Mouse (Mus musculus): ENCODE results near the gene Synj2.

DNA sequence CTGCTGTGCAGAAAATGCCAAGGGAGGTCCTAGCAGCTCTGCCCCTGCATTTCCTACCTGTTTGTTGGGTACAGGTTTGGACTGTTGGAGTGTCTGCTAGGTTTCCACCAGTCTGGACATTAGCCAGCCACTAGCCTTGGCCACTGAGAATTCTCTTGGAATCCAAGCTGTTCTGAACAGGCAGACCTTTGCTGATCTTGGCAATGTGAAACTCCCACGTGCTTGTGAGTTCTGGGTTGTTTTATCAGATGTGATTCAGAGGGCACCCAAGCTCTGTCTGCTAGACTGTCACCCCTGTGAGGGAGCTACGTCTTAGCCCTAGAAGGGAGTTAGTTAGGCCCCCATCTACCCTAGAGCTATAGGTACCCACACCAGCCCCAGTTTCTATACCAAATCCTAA is 3.6 kb upstream of the Synj2 start:
- TF ChIP-seq CTCF (IDR thresholded peaks at IDR 0.05; ENCODE audit: low read depth) = no peak
- no peak for TF ChIP-seq EP300 (IDR thresholded peaks at IDR 0.05; ENCODE audit: low read depth)
